Mouse (Mus musculus) E14TG2a.4 (cell line): ENCODE measurements around the gene Fcer1g.
A peak's percentile ranks its signal among the peaks of the same experiment; 100 is the strongest.

ENCODE experiments used
- H3K27me3 ChIP-seq: 2 replicates; pipeline ENCODE4 v1.6.1; 2014; ENCODE audit warnings: low read length, control low read depth; ENCODE audit not compliant: insufficient read depth
- H3K36me3 ChIP-seq: 2 replicates; pipeline ENCODE4 v1.6.1; 2014; ENCODE audit warnings: low read length, control low read depth; ENCODE audit not compliant: insufficient read depth
- H3K4me1 ChIP-seq: replicated peaks from 2 replicates; pipeline ENCODE4 v1.6.1; 2014; ENCODE audit warnings: low read depth, low read length, control low read depth
- H3K4me3 ChIP-seq: replicated peaks from 2 replicates; pipeline ENCODE4 v1.5.1; 2014; ENCODE audit warnings: mild to moderate bottlenecking, low read length
- H3K9me3 ChIP-seq: 2 replicates; pipeline ENCODE4 v1.6.1; 2014; ENCODE audit warnings: low read length, control low read depth
- CTCF ChIP-seq: conservative IDR thresholded peaks from 2 replicates; pipeline ENCODE4 v1.5.1; 2014; ENCODE audit warnings: low read length
- NANOG ChIP-seq: IDR thresholded peaks from 2 replicates; pipeline ENCODE4 v1.6.1; 2014; ENCODE audit warnings: borderline replicate concordance, low read length, mixed read lengths
- POU5F1 ChIP-seq: IDR thresholded peaks from 2 replicates; pipeline ENCODE4 v1.6.1; 2014; ENCODE audit warnings: low read length, borderline replicate concordance

Fcer1g gene

DNA sequence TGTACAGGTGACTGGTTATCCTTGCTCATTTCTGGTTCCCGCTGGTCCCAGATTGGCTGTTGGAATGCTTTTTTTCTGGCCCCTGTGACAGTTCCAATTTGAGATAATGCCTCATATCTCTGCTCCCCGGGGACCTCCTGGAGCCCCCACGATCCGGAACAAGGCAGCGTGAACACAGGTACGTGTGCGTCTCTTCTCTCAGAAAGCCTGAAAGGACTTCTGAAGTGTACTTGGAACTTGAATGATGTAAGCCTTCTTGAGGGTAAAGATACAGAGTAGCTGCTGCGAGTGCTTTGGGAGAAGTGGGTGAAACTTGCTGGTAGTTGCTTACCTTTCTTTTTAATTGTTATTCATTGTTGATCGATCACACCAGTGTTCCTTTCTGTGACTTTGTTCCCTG is 37.0 kb upstream of the Fcer1g start:
- TF ChIP-seq POU5F1 (no peak), CTCF (no peak)
- Histone ChIP-seq H3K4me3 (peak overlapping the region; percentile 93), H3K9me3 (no peaks in the 10 kb centered on the region), H3K36me3 (peaks cover 48% of the 10 kb centered on the region), H3K4me1 (peaks cover 38% of the 10 kb centered on the region), H3K27me3 (peaks cover 4% of the 10 kb centered on the region; the same call in 1 of the 2 replicates)

DNA sequence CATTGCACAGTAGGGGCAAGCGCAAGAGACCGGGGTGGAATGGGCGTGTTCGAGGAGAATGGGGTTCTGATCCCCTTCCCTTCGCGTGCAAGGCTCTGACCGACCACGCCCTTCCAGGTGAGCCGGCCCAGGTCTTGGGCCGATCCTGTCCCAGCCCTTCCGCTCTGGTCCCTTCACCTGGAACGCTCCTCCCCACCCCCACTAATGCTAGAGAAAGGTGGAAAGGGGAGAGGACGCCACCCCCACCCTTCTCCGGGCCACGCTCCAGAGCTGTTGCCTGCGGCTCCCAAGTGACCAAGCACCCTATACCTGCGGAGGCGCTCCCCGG is 36.4 kb upstream of the Fcer1g start:
- Histone ChIP-seq H3K4me3 (peak overlapping the region; percentile 93), H3K27me3 (peaks cover 4% of the 10 kb centered on the region; the same call in 1 of the 2 replicates), H3K36me3 (peaks cover 41% of the 10 kb centered on the region), H3K9me3 (no peaks in the 10 kb centered on the region), H3K4me1 (peaks cover 38% of the 10 kb centered on the region)
- TF ChIP-seq NANOG, result no peak
- no peak for TF ChIP-seq CTCF
- no peak for TF ChIP-seq POU5F1

DNA sequence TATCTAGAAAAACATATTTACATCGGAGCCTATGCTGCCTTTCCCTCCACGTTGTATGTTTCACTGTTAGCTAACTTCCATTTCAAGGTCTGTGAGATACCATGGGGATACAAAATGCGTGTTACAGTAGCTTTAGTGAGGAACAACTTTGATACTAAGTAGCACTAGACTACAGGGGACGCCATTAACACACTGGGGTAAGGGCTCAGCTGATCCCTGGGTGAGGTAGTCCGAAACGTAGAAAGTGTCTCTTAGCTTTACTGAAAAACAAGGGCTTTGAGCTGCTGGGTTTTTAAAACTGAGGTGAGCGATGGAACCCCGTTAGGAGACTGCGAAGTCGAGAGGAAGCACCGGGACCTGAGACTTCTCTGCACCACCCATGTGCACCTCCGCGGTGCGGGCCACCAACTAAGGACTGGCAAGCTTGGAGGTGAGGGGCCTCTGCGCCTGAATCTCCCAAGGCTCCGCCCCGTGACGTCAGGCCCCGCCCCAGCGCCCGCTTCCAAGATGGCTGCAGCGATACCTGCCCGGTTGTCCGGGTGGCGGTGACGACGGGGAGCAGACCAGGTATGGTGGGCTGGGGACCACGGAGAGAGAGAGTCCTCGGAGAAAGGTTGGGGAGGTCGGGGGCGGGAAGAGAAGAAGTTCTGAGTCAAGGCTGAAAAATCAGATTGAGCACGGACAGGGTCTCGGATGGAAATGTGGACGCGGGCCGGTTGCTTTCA is 35.8 kb upstream of the Fcer1g start, which contains the start of gene B4galt3:
B4galt3 (plus strand) TSS at position 481 of the 725 bp plus-strand sequence.
- Histone ChIP-seq H3K4me3 (peak within 1 kb of the TSS; percentile 93), H3K9me3 (no peaks in the 10 kb centered on the region), H3K4me1 (peaks cover 38% of the 10 kb centered on the region), H3K27me3 (peaks cover 4% of the 10 kb centered on the region; the same call in 1 of the 2 replicates), H3K36me3 (peaks cover 36% of the 10 kb centered on the region)
- TF ChIP-seq CTCF, result no peak
- TF ChIP-seq NANOG, result no peak
- TF ChIP-seq POU5F1, result no peak

DNA sequence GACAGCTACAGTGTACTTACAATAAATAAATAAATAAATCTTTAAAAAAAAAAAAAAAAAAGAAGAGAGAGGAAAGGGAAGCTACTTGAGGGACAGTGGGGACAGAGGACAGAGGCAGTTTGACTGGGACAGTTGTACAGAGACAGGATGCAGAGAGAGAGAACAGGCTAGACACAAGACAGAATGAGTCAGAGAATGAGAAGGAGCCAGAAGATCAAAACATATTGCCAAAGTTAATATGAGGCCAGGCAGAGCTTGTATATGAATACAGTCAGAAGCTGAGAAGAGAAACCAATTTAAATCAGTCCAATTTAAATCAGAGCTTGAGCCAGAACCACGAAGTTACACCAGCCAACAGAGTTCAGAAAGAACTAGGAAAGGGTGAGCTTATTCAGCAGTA is 34.2 kb upstream of the Fcer1g start:
- no peak overlapping the region for H3K4me3 ChIP-seq
- peaks cover 4% of the 10 kb centered on the region; the same call in 1 of the 2 replicates for H3K27me3 ChIP-seq
- peaks cover 29% of the 10 kb centered on the region for H3K4me1 ChIP-seq
- H3K9me3 ChIP-seq, result no peaks in the 10 kb centered on the region
- TF ChIP-seq POU5F1, result no peak
- TF ChIP-seq CTCF, result no peak
- TF ChIP-seq NANOG, result no peak
- peaks cover 19% of the 10 kb centered on the region for H3K36me3 ChIP-seq

DNA sequence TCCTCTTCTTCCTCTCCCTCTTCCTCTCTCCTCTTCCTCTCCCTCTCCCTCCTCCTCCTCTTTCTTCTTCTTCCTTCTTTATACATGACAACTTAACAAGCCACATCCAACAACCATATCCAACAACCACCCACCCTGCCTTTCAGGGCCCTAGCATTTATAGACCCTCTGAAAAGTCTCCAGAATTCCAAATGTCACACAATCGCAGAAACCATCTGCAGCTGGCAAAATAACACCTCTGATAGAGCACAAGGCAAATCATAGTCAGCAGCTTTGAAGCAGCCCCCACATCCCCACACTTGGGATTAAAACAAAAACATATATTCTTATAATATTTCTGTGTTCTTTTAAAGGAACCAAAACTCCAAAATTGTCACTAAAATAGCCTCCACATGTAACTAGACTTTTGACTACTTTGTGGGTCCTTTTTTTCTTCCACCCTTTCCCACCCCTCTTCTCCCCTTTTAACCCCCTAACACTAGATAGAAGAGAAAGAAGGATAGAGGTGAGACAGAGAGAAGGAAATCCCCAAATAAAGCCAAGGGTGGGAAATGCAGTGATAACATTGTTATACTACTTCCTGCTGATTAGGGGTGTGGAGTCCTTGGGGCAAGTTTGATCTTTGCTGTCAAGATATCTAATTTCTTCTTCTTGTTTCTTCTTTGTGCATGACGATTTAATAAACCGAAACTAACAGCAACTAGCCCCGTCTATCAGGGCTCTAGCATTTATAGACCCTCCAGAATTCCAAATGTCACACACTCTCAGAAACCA is 32.0 kb upstream of the Fcer1g start:
- H3K4me1 ChIP-seq, result peaks cover 27% of the 10 kb centered on the region
- H3K27me3 ChIP-seq, result 0 out of 2 replicates have a peak, but pooled peaks cover 1% of the 10 kb centered on the region
- no peaks in the 10 kb centered on the region for H3K36me3 ChIP-seq
- no peaks in the 10 kb centered on the region for H3K9me3 ChIP-seq
- no peak for TF ChIP-seq POU5F1
- H3K4me3 ChIP-seq, result no peak overlapping the region

DNA sequence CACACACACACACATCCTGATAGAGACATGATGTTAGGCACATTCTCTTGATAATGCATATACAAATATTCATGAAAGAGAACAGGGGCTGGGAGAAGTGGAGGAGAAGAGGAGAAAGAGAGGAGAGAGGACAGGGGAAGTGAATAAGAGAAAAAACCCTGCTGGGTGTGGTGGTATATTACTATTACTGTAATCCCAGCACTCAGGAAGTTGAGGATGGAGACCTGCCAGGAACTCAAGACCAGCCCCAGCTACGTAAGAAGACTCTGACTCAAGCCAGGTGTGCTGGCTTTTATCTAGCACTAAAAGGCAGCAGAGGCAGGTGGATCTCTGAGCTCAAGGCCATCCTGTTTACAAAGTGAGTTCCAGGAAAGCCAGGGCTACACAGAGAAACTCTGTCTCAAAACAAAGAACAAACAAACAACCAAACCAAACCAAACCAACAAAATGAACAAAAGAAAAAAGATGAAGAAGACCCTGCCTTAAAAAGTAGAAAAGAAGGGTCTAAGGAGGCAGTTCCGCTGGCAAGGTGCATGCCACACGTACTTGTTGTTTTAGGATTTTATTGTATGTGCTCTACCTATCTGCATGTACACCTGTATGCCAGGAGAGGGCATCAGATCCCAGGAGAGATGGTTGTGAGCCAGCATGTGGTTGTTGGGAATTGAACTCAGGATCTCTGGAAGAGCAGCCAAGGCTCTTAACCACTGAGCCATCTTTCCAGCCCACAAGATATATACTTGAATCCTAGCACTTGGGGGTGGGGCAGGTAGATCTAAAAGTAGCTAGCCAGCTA is 29.7 kb upstream of the Fcer1g start:
- no peak overlapping the region for H3K4me3 ChIP-seq
- H3K36me3 ChIP-seq, result no peaks in the 10 kb centered on the region
- no peak for TF ChIP-seq POU5F1
- TF ChIP-seq CTCF, result peak; percentile 33
- H3K27me3 ChIP-seq, result peaks cover 12% of the 10 kb centered on the region; the same call in 1 of the 2 replicates
- peaks cover 18% of the 10 kb centered on the region for H3K4me1 ChIP-seq
- H3K9me3 ChIP-seq, result no peaks in the 10 kb centered on the region

DNA sequence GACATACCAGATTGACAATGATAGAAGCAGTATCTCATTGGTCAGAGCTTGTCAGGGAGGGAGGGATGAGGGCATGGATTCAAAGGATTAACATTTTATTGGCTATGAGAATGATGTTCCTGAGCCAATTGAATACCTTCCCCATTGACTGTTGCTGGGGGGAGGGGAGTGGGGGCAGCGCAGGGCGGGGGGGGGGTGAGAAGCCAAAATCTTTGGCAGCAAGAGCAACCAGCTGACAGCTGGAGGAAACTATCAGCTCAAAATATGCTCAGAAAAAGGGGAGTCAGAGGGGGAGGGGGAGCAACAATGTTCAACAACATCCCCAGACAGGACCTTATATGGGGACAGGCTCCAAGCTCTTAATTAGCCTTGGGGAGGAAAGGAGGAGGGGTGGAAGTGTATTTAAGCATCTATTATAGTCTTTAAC is 29.0 kb upstream of the Fcer1g start:
- H3K27me3 ChIP-seq, result peaks cover 14% of the 10 kb centered on the region; the same call in 1 of the 2 replicates
- TF ChIP-seq NANOG, result no peak
- no peak for TF ChIP-seq CTCF
- H3K4me1 ChIP-seq, result peaks cover 21% of the 10 kb centered on the region
- H3K4me3 ChIP-seq, result no peak overlapping the region
- H3K36me3 ChIP-seq, result no peaks in the 10 kb centered on the region
- H3K9me3 ChIP-seq, result no peaks in the 10 kb centered on the region

DNA sequence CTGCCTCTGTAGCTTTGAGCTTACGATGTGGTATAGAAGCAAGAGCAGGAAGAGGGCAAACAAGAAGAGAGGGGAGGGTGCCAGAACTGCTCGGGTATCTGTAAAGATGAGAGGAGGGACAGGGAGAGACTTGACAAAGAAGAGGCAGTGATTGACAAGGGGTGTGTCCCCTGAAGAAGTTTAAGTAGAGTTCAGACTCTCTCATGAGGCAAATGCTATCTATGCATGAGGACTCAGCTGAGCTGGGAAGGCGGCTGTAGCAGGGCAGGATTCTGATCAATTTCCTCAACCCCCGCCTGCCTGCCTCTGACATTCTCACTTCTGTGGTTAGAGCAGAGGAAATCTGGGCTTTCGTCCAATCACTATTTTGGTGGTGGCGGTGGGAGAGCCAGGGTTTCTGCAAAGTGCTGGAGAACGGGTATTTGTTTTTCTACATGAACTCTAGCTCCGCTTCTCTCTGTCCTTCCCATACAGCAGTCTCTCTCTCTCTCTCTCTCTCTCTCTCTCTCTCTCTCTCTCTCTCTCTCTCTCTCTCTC is 28.5 kb upstream of the Fcer1g start:
- no peaks in the 10 kb centered on the region for H3K36me3 ChIP-seq
- H3K9me3 ChIP-seq, result no peaks in the 10 kb centered on the region
- TF ChIP-seq POU5F1, result no peak
- no peak for TF ChIP-seq CTCF
- TF ChIP-seq NANOG, result no peak
- peaks cover 14% of the 10 kb centered on the region; the same call in 1 of the 2 replicates for H3K27me3 ChIP-seq
- H3K4me1 ChIP-seq, result peaks cover 26% of the 10 kb centered on the region
- H3K4me3 ChIP-seq, result no peak overlapping the region
